Mouse (Mus musculus) kidney, postnatal 0 days (tissue): ENCODE results near the gene Cdcp2. TPM values are rescaled to one million over a fixed set of nuclear protein-coding genes. Genes with fewer than 3 reads are reported as not detected.
"Not testable (repeated sequence)": the region's sequence is repeated elsewhere in the genome, so short reads cannot be mapped to it uniquely, and the experiment has no call there.

Experiments
- ATAC-seq: fragments of 200-750 bp; cut with Nextera tagmentation; replicated peaks from 2 replicates; pipeline ENCODE4 v1.8.0; 2017; ENCODE audit warnings: low read depth, moderate number of reproducible peaks, moderate TSS enrichment, moderate library complexity; ENCODE audit not compliant: low FRiP score
- DNase-seq: peaks from one replicate; pipeline ENCODE4 v3.0.0-alpha.2; 2016; ENCODE audit warnings: low spot score
- H3K27ac ChIP-seq: fragments of 300-500 bp; sonication (generic); 2 replicates; pipeline ENCODE4 v1.5.1; 2014; ENCODE audit warnings: mild to moderate bottlenecking
- H3K27me3 ChIP-seq: fragments of 300-500 bp; sonication (generic); 2 replicates; pipeline ENCODE4 v1.6.1; 2014; ENCODE audit warnings: low read length, mixed read lengths; ENCODE audit not compliant: insufficient read depth
- H3K36me3 ChIP-seq: fragments of 300-500 bp; sonication (generic); 2 replicates; pipeline ENCODE4 v1.6.1; 2014; ENCODE audit warnings: low read length, mixed read lengths; ENCODE audit not compliant: insufficient read depth
- H3K4me1 ChIP-seq: fragments of 300-500 bp; sonication (generic); replicated peaks from 2 replicates; pipeline ENCODE4 v1.6.1; 2014; ENCODE audit warnings: antibody characterized with exemption, low read length, mixed read lengths; ENCODE audit not compliant: insufficient read depth
- H3K4me2 ChIP-seq: fragments of 300-500 bp; sonication (generic); 2 replicates; pipeline ENCODE4 v1.6.1; 2014; ENCODE audit warnings: mild to moderate bottlenecking, low read length, moderate library complexity, mixed read lengths
- H3K4me3 ChIP-seq: fragments of 300-500 bp; sonication (generic); replicated peaks from 2 replicates; pipeline ENCODE4 v1.5.1; 2014; ENCODE audit warnings: low read depth, low read length
- H3K9ac ChIP-seq: fragments of 300-500 bp; sonication (generic); 2 replicates; pipeline ENCODE4 v1.6.1; 2014; ENCODE audit warnings: low read depth, low read length
- H3K9me3 ChIP-seq: fragments of 300-500 bp; sonication (generic); replicated peaks from 2 replicates; pipeline ENCODE4 v1.6.1; 2016; ENCODE audit warnings: low read length, inconsistent platforms, mixed read lengths
- CTCF ChIP-seq: IDR thresholded peaks from 2 replicates; pipeline ENCODE4 v1.5.1; 2016; ENCODE audit warnings: antibody characterized with exemption, low read depth, mild to moderate bottlenecking, moderate library complexity
- WGBS: fragments of 180-500 bp; shearing (Covaris S2); extraction: QIAGEN DNeasy Blood & Tissue Kit; methylation state at CpG from one replicate; pipeline ENCODE4 v1.1.7; 2014; 5-methylcytosine and 5-hydroxymethylcytosine counted together
- polyA plus RNA-seq: library from polyadenylated mRNA; unstranded; fragments of >200 nt; fragmentation: Nextera tagmentation; extraction: Ambion mirVana; gene quantifications from 2 replicates; pipeline ENCODE4 v1.2.1, GENCODE M21; 2015

Gene Cdcp2
- polyA plus RNA-seq, 1 experiment from 2014 or later, result 0.09 TPM

DNA sequence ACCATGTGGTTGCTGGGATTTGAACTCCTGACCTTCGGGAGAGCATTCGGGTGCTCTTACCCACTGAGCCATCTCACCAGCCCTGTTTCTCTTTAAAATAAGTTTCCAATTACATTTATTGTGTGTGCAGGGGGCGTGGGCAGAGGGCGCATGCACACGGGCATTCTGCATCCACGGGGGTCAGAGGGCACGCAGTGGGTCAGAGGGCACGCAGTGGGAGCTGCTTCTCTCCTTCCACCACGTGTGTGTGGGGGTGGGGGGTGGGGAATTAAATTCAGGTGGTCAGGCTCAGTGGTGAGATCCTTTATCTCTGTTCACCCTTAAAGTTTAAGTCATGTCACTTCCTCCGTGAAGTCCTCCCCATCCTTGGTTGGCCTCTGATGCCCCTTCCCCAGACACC is 1.7 kb downstream of the Cdcp2 start:
- Histone ChIP-seq H3K9me3 (no peaks in the 10 kb centered on the region), H3K4me1 (no peaks in the 10 kb centered on the region), H3K27me3 (no peaks in the 10 kb centered on the region), H3K4me3 (no peak overlapping the region), H3K36me3 (no peaks in the 10 kb centered on the region), H3K9ac (no peak overlapping the region), H3K27ac (no peak overlapping the region), H3K4me2 (no peak overlapping the region)
- WGBS, result 51% methylated on average over 10 of the region's 10 CpGs
- ATAC-seq, result no peak
- DNase-seq, result no peak
- no peak for TF ChIP-seq CTCF

DNA sequence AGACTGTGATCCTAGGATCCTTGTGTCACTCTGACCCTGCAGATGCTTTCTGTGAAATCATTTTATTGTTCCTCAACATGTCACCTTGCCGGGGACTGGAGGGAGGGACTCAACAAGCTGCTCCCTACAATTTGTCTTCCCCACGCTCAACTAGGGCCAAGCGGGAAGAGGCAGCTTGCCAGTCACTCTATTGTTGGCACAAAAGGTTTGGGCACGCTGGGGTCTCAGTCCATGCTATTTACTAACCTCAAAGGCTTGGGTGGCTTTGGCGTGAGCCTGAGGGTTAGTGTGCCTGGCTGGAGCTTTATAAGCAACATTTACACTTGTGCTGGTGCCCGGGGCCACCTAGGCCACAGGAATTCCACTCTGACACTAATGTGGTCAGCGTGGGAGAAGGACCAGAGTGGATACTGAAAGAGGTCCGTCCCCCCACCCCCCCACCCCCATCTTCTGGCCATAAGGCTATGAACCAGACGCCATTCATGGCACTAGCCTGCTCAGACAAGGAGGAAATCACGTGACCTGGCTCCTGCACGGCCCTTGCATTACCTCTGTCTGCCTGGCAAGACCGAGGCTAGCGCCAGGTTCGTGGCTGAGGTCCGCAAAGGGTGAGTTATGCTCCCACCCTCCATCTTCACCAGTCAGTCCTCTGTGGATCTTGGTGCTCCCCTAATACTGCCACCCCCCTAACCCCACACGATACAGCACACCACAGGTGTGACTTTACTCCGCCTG is 2.3 kb downstream of the Cdcp2 start:
- Histone ChIP-seq H3K36me3 (no peaks in the 10 kb centered on the region), H3K27ac (no peak overlapping the region), H3K4me1 (no peaks in the 10 kb centered on the region), H3K27me3 (no peaks in the 10 kb centered on the region), H3K9me3 (no peaks in the 10 kb centered on the region), H3K4me2 (no peak overlapping the region), H3K4me3 (no peak overlapping the region), H3K9ac (no peak overlapping the region)
- ATAC-seq (no peak), DNase-seq (no peak)
- 65% methylated on average over 17 of the region's 17 CpGs for WGBS
- TF ChIP-seq CTCF, result no peak

DNA sequence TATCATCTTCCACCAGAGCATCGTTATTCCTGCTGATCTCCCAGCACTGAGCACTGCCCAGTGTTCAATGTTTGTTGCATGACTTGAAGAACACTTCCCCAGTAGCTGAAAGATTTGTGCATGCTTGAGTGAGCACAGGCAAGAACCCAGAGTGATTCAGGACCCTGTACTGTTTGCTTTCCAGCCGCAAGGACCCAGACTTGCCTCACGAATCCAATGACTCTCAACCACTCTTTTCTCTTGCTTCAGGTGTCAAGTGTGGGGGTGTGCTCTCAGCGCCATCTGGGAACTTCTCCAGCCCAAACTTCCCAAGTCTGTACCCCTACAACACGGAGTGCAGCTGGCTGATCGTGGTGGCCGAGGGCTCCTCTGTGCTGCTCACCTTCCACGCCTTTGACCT is 5.5 kb downstream of the Cdcp2 start:
- Histone ChIP-seq H3K4me3 (no peak overlapping the region), H3K27me3 (no peaks in the 10 kb centered on the region), H3K36me3 (no peaks in the 10 kb centered on the region), H3K27ac (no peak overlapping the region), H3K9me3 (no peaks in the 10 kb centered on the region), H3K4me1 (no peaks in the 10 kb centered on the region), H3K9ac (no peak overlapping the region), H3K4me2 (no peak overlapping the region)
- no peak for TF ChIP-seq CTCF
- WGBS, result 61% methylated on average over 8 of the region's 8 CpGs
- no peak for ATAC-seq
- DNase-seq, result no peak

DNA sequence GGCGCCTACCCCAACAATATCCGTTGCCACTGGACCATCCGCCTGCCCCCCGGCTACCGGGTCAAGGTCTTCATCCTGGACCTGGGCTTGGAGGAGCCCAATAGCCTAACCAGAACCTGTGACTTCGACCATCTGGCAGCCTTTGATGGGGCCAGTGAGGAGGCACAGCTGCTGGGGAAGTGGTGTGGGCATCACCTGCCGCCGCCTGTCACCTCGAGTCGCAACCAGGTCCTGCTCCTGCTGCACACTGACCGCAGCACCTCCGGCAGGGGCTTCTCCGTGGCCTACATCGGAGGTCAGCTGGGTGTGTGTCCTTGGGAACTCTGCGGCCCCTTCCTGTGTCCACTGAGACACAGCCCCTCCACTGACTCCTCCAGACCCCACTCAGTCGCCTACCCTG is 10.1 kb downstream of the Cdcp2 start:
- no peak overlapping the region for H3K4me3 ChIP-seq
- DNase-seq (no peak), ATAC-seq (no peak)
- no peak overlapping the region for H3K27ac ChIP-seq
- no peak overlapping the region for H3K4me2 ChIP-seq
- no peaks in the 10 kb centered on the region for H3K27me3 ChIP-seq
- H3K9ac ChIP-seq, result no peak overlapping the region
- TF ChIP-seq CTCF, result no peak
- H3K9me3 ChIP-seq, result no peaks in the 10 kb centered on the region
- peaks cover 8% of the 10 kb centered on the region; the same call in 1 of the 2 replicates for H3K4me1 ChIP-seq
- WGBS, result 80% methylated on average over 16 of the region's 16 CpGs
- no peaks in the 10 kb centered on the region for H3K36me3 ChIP-seq

DNA sequence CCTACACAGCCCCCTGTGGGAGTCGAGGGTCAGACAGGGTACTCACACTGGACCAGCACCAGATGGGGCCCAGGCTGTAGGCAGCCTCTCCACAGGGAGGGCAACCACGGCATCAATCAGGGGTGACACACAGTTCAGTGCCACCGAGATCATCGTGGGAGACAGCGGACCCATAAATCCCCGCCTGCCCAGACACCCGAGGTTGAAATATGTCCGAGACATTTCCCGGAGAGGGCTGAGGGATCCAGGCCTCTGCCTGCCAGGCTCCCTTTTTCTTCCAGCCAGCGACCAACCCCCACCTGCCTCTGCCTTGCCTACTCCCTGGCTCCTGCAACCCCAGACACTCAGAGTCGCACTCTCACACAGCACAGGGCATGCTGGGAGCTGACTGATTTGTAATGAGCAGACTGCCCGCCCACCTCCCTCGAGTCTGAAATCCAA is 11.6 kb downstream of the Cdcp2 start:
- WGBS, result 13% methylated on average over 13 of the region's 13 CpGs
- ATAC-seq (peak; percentile 77), DNase-seq (peak; percentile 79)
- Histone ChIP-seq H3K9me3 (no peaks in the 10 kb centered on the region), H3K36me3 (no peaks in the 10 kb centered on the region), H3K27me3 (no peaks in the 10 kb centered on the region), H3K4me1 (peaks cover 8% of the 10 kb centered on the region; the same call in 1 of the 2 replicates), H3K4me3 (no peak overlapping the region), H3K27ac (no peak overlapping the region), H3K4me2 (peak overlapping the region; percentile 30; the same call in 1 of the 2 replicates), H3K9ac (peak overlapping the region; percentile 40; the same call in 1 of the 2 replicates)
- no peak for TF ChIP-seq CTCF

DNA sequence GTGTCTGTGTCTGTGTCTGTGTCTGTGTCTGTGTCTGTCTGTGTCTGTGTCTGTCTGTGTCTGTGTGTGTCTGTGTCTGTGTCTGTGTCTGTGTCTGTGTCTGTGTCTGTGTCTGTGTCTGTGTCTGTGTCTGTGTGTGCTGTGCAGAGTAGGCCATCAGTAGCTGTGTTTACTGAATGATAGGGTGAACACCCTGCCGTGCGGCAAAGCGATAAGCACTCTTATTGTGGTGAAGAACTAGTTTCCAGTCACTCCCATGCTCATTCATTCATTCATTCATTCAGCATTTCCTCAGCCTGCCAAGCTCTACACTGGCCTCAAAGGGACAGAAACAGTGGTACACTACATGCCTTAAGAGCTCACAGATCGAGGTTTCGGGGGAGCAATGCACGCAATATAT is 12.5 kb downstream of the Cdcp2 start:
- not testable (repeated sequence) for H3K27ac ChIP-seq, DNase-seq, H3K27me3 ChIP-seq, H3K36me3 ChIP-seq, H3K4me3 ChIP-seq, H3K4me1 ChIP-seq, ATAC-seq, H3K4me2 ChIP-seq, H3K9me3 ChIP-seq, H3K9ac ChIP-seq
- WGBS, result 89% methylated on average over 6 of the region's 6 CpGs

DNA sequence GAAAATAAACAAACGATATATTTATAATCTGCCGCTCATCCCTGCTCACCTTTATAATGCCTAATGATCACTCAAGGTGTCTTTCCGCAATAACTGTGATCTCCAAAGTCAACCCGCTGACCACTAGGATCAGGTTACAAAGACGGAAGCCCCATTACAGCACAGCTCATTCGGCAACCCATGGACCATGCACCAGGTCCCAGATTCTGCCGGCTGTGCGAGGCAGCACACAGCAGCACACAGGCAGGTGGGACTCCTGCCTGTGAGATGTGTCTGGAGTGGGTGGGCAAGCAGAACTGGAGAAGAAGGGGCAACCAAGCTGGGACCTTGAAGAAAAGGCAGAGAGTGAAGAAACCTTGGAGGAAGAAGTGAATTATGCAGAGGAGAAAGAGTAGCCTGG is 17.6 kb downstream of the Cdcp2 start:
- no peaks in the 10 kb centered on the region for H3K27me3 ChIP-seq
- no peak overlapping the region for H3K4me3 ChIP-seq
- TF ChIP-seq CTCF, result no peak
- H3K36me3 ChIP-seq, result no peaks in the 10 kb centered on the region
- no peak overlapping the region for H3K27ac ChIP-seq
- H3K4me2 ChIP-seq, result no peak overlapping the region
- no peaks in the 10 kb centered on the region for H3K9me3 ChIP-seq
- DNase-seq (peak; percentile 45), ATAC-seq (peak; percentile 57; the same call in 1 of the 2 replicates)
- H3K4me1 ChIP-seq, result no peaks in the 10 kb centered on the region
- WGBS, result 12% methylated on average over 8 of the region's 8 CpGs
- no peak overlapping the region for H3K9ac ChIP-seq
